Mouse (Mus musculus) embryonic fibroblast, embryonic 13.5 days (primary cell): ENCODE measurements around the gene Mthfs.

Experiments
- CTCF ChIP-seq: IDR thresholded peaks from 2 replicates; pipeline ENCODE4 v1.5.1; 2011; ENCODE audit warnings: mild to moderate bottlenecking, control low read depth, low read length, moderate library complexity, borderline replicate concordance; ENCODE audit not compliant: insufficient read depth
- POLR2A ChIP-seq: IDR thresholded peaks from 2 replicates; pipeline ENCODE4 v1.6.1; 2011; ENCODE audit warnings: low read depth, mild to moderate bottlenecking, control low read depth, low read length, moderate library complexity

DNA sequence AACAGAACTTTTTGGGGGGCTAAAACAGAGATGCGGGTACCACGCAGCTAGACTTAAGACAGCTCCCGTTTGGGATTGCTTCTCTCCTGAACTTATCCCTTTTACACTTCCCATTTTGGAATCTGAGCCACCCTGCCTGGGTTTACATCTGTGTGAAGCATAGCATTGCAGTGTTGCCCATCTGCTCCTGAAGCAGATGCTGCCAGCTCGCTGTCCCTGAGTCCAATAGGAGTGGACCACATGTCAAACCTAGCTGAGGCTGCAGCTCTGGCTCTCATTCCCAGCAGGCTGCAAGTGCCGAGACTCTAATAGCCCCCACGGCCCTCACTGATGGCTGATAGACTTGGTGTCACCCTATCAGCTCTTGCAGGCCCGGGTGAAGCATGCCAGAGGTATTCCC, 63.3 kb downstream of the Mthfs start:
- no peak for TF ChIP-seq CTCF
- TF ChIP-seq POLR2A, result no peak
